Mouse (Mus musculus) kidney, postnatal 14 days (tissue): ENCODE data around the gene Tm6sf1.
"Not testable (repeated sequence)": the region's sequence is repeated elsewhere in the genome, so short reads cannot be mapped to it uniquely, and the experiment has no call there.

ENCODE experiments used
- DNase-seq: peaks from one replicate; pipeline ENCODE4 v3.0.0; 2022; ENCODE audit warnings: mixed read lengths

Tm6sf1 gene

DNA sequence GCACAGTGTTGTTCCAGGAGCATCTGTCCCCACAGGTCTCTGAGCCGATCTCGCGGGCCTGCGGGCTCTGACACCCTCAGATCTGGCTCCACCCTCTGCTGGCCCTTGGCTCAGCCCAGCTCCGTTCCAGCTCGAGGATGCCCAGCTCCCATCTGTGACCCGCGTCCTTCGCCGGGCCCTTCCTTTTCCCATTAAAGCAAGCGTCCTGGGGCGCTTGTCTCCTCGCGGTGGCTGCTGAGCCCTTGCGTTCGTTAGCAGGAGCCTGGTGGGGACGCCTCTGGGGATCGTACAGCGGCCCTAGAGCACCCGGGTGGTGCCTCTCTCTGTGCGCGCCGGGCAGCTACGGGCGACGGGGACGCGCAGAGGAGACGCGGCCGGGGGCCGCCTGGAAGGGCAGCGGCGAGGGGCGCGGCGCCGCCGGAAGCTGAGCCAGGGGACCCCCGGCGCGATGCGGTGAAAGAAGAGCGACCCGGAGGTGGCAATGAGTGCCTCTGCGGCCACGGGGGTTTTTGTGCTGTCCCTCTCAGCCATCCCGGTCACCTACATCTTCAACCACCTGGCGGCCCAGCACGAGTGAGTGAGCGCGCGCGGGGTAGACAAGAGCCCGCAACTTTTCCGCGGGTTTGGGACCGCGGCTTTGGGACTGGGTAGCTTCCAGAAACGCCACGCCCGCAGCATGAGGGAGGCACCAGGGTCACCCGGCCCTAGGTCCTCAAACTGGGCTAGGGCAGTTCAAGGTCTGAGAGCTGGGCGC lies at the start of gene Tm6sf1:
Tm6sf1 (plus strand) TSS at position 34 of the 754 bp plus-strand sequence.
- peak; percentile 64 for DNase-seq

DNA sequence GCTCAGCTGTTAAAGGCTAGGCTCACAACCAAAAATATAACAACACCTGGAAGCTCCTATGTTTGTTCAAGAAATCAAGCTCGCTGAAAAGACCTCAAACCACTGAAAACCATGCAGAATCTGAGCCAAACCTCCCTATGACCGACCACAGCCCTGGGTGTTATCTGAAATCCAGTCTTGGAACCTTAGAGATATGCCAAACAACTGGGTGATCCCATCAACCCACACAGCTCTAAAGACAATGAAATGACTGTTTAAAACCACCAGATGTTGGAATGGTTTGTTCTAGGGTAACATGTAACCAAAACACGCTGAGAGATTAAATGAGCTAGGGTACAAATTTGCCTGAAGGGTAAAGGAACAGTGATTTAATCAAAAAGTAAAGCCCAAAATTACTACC lies 33.9 kb upstream of the Tm6sf1 start:
- DNase-seq = no peak

DNA sequence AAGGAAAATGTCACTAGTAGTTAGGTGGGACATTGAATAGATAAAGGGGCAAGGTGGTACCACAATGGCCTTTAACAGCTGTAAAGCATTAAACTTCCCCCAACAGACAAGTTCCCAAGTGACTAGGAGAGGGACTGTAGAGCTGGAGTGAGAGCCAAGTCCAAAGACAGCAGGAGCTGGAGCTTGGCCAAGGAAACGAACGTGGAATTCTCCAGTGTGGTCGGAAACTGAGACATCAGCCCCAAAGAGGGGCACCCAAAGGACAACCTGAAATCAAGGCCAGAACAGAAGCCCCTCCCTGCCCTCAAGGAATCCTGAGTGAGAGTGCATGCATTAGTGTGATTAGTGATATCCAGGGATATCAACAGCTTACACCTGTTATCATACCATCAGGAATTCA lies 33.4 kb upstream of the Tm6sf1 start:
- DNase-seq = peak; percentile 72

DNA sequence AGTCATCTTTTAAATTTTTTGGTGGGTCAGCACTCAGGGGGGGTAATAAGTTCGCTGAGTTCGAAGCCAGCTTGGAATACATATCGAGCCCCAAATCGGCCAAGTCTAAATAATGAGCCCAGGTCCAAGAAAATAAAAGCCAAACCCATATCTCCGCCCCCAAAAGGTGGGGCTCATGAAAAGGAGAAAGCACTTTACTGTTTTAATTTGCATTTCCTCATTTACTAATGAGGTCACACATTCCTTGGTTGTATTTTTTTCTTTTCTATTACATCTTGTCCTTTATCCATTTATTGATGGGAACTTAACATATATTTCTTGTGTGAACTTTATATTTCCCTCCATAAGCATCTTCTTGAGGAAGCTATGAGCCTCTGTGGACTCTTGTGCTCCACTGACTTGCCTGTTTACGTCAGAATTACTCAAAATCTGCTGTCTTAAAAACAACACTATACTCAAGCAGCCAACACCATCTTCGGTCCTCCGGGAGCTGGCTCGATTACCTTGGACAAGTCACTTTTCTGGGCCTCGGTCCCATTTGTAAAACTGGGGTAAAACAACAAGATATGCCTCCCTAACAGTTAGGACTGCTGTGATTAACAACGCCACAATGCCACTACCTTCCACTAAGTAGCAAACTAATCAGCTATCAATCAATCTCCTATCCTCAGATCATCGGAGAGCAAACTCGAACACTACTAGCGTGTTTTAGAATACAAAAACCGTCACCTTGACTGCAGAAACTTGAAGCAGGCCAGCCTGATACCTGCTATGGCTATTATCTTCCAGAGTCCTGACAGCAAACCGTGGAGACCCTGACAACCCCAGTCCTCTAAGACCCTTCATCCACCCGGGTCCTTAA lies 30.8 kb upstream of the Tm6sf1 start:
- DNase-seq = peak; percentile 29

DNA sequence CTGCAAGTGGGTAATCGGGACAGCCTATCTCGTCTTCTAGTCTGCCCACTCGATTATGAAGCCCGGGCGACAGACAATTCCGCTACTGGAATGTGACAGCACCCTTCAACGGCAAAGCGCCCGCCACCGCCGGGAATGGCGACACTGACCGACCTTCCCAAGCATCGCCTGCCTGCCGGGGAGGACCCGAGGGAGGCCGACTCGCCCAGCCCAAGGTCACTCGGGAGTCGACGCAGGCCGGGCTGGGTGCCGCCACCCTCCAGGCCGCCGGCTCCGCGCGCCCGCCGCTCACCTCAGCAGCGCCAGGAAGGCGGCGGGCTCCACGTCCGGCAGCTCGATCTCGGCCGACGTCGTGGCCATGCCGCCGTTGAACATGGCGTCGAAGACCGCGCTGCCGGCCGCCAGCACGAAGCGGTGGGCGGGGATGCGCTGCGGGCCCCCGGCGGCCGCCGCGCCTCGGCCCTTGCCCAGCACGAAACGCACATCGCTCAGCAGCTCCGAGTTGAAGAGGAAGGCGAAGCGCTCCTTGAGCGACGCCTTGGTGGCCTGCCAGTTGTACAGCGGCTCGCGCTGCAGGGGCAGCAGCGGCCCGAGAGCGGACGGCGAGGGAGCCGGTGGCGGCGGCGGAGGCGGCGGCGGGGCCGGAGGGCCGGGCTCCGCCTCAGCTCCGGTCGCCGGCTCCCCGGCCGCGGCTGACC lies 30.0 kb upstream of the Tm6sf1 start:
- no peak for DNase-seq

DNA sequence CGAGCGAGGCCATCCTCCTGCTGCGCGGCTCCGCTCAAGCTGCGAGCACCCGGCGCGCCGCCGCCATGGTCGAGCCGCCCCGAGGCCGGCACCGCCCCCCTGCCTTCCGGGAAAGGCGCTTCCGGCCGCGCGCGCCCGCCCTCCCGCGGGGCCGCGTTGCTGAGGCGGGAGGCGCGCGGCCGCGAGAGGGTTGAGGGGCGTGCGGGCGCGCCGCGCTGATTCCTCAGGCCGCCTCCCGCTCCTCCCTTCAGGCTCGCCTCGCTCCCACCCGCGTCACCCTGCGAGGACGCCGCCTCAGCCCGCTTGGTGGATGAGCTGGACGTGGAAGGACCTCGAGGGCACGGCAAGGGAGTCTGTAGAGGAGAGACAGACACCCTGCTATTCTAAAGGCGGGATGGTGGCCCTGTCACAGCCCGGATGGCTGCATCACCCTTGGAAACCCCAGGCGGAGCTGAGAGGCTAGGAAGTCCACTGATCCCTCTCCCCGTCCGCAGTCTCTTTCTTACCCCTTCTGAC lies 29.4 kb upstream of the Tm6sf1 start, which contains the start of gene Btbd1:
Btbd1 (minus strand) TSS at position 53 of the 516 bp plus-strand sequence.
- peak; percentile 94 for DNase-seq

DNA sequence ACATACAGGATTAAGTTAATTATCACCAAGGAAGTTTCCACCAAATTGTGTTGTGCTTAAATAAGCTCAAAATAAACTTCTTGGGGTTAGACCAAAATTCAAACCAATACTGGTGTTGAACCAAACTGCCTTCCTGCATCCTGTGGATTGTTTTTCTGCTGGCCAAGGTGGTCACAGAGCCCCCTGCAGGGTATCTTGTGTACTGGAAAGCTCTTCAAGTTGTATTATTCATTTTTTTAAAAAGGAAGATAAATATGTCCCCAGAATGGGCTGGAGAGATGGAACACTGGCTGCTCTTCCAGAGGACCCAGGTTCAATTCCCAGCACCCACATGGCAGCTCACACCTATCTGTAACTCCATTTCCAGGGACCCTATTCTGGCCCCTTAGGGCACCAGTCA lies 24.0 kb upstream of the Tm6sf1 start:
- DNase-seq = no peak

DNA sequence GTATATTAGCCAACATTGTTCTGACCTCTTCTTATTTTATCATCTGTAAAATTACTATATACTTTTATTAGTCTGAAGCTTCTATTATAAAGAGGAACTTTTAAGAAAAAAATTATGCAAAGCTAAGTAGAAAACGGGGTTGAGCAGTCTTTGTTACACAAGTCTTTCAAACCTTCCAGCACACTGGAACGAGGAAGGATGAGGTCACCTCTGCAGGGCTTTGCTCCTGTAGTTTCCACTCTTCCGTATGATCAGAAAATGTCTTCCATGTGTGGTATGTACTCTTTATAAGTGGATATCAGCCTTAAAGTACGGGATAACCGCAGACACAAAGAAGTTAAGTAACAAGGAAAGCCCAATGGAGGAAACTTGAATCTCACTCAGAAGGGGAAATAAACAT lies 23.4 kb upstream of the Tm6sf1 start:
- no peak for DNase-seq

DNA sequence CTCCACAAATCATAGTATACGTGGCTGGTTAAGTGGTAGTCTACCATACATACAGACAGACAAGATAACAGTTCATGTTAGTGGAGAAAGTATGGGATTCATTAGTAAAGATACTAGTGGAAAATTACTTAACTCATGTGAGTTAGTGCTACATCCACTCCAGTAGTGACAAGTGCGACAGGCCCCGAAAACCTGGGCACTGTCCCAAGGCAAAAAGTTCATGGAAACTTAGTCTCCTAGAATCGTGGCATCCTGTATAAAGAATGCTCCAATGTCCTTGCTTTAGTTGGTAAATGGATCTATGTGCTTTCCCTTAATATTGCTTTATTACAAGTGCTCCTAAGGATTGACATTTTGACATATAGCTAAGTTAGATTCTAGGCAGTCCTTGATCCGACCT lies 21.0 kb upstream of the Tm6sf1 start:
- DNase-seq = not testable (repeated sequence)

DNA sequence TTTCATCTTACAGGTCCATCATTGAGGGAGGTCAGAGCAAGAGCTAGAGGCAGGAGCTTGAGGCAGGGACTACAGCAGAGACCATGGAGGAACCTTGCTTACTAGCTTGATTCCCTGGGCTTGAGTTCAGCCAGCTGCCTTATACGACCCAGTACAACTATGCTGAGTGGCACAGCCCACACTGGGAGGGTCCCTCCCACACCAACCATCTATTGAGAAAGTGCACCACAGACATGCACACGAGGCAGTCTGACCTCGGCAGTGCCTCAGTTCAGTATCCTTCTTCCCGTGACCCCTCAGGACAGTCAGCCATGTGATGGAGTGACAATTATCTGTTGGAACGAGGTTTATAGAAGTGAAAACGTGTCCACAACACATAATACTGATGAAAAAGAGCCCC lies 19.1 kb upstream of the Tm6sf1 start:
- DNase-seq = no peak

DNA sequence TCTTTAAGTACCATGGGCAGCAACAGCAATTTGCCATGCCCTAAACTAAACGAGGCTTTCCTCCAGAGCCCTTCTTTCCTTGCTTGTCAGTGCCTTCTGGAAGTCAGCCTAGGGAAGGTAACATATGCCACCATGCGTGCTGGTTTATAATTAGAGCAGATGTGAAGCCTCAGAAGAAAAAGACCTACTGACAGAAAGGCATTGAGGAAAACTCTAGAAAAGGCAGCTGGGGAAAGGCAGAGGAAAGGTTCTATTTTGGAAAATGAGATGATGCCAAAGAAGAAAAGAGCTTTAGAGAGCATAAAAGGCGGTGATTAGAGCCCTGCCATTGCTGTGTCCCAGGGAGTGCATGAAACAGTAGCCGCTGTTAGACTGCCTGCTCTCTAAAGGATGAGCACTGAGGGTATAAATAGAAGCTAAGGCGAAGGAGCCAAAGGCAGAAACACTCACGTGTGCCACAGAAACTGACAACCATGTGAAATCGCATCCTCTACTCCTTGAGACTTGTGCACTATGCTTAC lies 18.1 kb upstream of the Tm6sf1 start:
- no peak for DNase-seq

DNA sequence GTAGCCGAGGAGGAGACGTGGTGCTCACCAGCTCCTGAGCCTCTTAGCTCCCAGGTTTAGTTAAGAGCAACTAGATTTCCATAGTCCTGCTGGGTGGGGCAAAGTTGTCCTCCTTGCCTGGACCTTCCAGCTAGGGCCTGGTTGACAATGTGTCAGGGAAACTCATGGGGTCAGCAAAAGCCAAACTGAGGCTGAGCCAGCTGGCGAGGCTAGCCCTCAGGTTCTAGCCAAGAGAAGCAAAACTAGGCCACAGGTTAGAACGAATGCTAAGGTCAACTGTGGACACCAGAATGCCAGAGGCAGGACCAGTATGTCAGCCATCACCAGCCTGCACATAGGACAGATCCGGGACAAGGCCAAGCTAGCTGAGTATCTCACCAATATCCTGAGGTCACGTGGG lies 17.4 kb upstream of the Tm6sf1 start:
- DNase-seq = no peak

DNA sequence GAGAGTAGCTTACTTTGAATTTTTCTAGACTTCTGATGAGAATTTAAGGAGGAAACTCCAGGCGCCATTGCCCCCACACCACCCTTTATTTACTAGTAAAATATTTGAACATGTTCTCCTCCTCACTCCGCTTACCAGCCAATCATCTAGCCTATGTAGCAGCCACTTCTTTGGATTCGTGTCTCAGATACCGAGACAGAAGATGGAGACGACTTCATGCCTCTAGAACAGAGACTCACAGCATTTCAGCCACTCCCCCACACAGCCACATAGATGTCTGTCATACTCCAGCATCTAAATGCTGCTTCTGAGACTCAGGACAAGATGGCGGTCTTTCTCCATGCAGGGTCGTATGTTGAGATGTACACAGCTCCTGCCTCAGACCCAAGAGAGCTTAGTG lies 16.7 kb upstream of the Tm6sf1 start:
- DNase-seq = no peak

DNA sequence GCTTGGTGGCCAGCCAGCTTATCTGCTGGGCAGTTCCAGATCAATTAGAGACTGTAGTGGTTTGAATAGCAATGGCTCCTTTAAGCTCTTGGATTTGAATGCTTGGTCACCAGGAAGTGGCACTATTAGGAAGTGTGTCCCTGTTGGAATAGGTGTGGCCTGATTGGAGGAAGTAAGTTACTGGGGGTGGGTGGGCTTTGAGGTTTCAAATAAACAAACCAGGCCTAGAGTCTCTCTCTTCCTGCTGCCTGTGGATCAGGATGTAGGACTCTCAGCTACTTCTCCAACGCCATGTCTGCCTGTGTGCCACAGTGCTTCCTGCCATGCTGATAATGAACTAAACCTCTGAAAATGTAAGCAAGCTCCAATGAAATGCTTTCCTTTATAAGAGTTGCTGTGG lies 15.8 kb upstream of the Tm6sf1 start:
- DNase-seq = no peak

DNA sequence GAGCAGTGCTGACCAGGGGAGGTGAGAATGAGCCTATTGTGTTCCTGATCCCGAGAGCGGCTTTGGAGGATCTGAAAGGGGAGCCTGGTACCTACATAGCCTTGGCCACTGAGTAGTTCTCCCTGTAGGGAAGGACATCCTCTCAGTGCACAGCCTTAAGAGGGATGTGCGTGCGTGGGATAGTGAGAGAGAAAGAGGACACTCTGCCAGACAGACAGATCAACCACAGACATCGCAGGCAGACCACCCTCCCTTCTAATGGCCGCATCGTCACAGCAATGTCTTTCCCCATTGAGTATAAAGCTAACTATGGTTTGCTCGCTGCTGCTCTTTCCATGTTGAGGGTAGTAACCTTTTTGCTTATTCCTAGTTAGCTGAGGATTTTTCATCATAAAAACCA lies 14.9 kb upstream of the Tm6sf1 start:
- DNase-seq = no peak

DNA sequence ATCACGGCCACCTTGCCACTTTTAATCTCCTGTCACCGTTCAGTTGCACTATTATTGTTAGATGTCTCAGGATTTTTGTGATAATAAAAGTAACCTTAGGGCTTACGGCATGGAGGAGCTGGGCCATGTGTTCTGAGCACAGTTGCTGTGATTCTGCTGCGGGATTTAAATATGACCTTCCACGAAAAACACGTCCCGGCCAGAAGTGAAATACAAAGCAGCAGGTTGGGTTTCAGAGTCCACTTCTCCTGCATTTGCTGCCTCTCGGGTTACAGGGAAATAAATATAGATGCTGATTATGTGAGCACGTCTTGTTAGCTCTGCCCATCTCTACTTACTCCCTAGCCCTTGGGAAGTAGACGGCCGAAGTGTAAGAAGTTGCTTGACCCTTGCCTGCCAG lies 14.0 kb upstream of the Tm6sf1 start:
- no peak for DNase-seq

DNA sequence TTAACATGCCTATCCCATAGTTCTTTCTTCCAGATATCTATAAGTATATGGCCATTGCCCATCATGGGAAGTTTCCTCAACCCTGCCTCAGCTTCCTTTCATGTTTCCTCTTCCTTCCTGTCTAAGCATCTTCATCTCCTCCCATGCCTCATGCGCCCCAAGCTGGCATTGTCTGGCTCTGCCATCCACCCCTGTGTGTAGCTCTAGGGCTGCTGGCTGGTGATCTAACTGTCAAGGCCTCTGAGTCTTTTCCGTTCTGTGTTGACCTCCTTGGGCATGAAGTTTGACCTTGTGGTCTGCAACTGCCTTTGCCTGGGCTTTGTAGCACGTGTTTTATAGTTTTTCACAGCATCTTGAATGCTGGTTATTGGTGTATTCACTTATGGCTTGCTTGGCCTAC lies 13.5 kb upstream of the Tm6sf1 start:
- DNase-seq = no peak

DNA sequence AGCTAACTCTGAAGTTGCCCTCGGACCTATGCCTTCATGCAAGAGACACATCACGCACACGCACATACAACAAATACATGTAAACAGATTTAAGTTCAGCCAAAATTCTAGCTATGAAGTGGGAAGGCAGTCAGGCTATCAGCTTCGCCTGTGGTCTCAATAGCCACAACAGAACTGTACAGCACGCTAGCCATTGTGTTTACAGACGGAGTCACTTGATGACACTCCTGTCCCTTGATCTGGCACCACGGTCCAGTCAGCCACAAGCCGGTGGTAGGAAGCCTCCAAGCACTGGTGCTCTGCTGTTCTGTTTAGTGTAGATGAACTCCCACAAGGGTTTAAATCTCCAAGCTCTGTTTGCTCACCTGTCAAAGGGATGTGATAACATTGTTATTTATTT lies 12.8 kb upstream of the Tm6sf1 start:
- no peak for DNase-seq

DNA sequence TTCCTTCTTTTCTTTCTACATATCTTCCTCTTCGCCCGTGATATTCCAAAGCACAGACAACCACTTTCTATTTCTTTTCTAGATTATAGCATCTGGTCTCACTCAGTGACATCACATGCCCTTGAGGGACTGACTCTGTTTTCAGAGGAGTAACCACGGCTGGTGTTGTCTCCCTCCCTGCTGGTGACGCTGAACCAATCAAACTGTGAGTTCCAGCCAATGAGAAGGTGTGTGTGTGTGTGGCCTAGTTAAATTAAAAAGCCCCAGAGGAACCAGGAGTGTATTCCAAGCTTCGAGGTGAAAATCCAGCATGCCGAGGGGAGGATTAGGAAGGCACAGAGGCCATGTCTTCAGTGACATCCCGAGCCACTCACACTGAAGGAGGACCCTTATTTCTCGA lies 11.8 kb upstream of the Tm6sf1 start:
- no peak for DNase-seq

DNA sequence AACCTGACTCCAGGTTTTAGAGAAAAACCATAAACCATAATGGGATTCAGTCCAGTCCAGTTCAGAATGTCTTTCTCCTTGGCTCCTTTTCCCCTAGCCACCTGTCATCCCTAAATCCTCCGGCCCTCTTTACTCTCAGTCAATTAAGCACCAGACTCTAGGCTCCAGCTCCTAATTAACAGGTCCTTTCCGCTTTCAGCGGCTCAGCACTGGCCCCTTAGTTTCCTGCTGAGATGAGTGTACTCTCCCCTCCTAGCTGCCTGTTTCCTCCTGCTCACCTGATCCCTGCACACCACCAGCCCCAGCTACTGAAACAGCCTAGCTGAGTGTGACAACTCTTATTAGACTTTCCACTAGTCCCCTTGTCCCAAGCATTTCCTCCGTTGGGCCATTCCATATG lies 11.0 kb upstream of the Tm6sf1 start:
- DNase-seq = no peak

DNA sequence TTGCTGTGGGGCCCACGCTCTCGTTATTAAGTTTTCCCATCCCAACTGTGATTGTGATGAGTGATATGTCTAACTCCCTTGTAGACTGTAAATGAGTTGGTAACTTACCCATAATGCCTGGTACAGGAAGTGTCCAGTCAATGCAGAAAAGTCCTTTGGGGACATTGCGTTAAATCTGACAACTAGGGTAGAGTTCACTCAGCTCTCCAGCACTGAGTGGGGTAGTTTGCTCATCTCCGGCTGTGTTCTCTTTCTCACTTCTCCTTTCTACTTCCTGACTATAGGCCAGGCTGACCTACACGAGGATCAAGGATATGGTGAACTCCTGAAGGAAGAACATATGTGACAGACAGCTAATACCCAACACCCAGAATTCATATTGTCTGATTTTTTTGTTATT lies 9.6 kb upstream of the Tm6sf1 start:
- no peak for DNase-seq

DNA sequence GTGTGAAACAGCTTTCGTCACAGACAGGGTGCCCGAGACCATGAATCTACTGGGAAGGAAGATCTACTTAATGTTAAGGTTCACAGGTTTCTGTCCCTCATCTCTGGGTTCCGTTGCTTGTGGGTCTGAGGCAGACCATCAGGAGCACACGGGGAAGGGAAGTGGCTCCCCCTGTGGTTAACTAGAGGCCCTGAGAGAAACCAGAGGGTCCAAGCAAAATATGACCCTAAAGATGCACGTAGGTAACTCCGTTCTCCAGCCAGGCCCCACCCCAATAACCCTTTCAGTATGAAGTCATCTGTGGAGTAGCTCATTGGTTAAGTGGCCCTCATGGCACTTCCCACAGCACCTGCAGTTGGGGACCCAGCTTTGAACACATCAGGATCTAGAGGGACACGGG lies 9.2 kb upstream of the Tm6sf1 start:
- DNase-seq = no peak

DNA sequence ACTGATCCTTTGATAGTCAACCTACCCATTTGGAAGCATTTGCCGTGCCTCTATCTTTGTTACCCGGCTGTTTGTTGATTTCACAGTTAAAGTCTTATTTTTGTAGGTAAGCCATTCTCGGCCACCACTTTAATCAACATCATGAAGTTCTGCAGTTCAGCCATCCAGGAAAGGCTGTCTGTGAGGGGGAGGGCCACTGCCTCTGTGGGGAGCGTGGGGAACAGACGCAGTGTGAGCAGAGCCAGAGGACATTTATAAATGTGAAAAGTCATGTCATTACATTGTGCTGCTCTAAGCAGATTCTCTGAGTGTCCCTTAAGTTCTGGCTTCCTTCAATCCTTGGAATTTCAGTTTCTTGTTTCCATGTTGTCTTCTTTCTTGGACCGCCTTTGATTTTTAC lies 8.6 kb upstream of the Tm6sf1 start:
- no peak for DNase-seq
